Mouse (Mus musculus): ENCODE measurements around the gene Rtn4rl1.

DNA sequence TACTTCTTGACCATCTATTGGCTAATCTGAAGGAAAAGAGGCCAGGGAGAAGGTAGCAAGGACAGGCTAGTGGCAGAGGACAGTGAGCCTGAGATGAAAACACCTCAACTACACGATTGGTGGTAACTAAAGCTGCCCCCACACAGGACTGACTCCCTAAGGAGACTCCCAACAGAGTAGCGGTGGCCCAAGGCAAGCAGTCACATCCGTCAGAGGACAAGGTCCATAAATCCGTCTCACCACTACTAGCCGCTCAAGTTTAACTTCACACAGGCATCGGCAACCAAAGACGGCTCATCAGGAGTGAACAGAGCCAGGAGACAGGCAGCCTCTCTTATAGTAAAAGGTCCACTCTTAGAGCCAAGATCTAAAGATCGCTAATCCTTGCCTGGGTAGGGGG lies 117.2 kb downstream of the Rtn4rl1 start:
- TF ChIP-seq CTCF (IDR thresholded peaks at IDR 0.05; ENCODE audit: low read depth, low read length) (no peak), POLR2A (IDR thresholded peaks at IDR 0.05; ENCODE audit: extremely low read depth, insufficient read depth, low read length) (no peak)

All from liver, adult 2 months (tissue).